Mouse (Mus musculus) testis, adult 2 months (tissue): ENCODE data around the gene Bcat1. TPM values are rescaled to one million over a fixed set of nuclear protein-coding genes. Genes with fewer than 3 reads are reported as not detected.

Source experiments
- H3K27ac ChIP-seq: fragments of 200-500 bp; 2 replicates; pipeline ENCODE4 v1.5.1; 2012; ENCODE audit warnings: low read depth, low read length; ENCODE audit not compliant: control insufficient read depth, insufficient read depth
- H3K27me3 ChIP-seq: fragments of 200-500 bp; 2 replicates; pipeline ENCODE4 v1.6.1; 2012; ENCODE audit warnings: mild to moderate bottlenecking, low read length, moderate library complexity; ENCODE audit not compliant: control insufficient read depth, insufficient read depth
- H3K36me3 ChIP-seq: fragments of 200-500 bp; 2 replicates; pipeline ENCODE4 v1.6.1; 2012; ENCODE audit warnings: mild to moderate bottlenecking, low read length; ENCODE audit not compliant: control insufficient read depth, insufficient read depth
- H3K4me1 ChIP-seq: fragments of 200-500 bp; 2 replicates; pipeline ENCODE4 v1.6.1; 2012; ENCODE audit warnings: low read length; ENCODE audit not compliant: control insufficient read depth, insufficient read depth
- H3K4me3 ChIP-seq: fragments of 200-500 bp; 2 replicates; pipeline ENCODE4 v1.5.1; 2012; ENCODE audit warnings: low read depth, mild to moderate bottlenecking, low read length, moderate library complexity, mixed read lengths; ENCODE audit not compliant: control insufficient read depth
- CTCF ChIP-seq: fragments of 200-500 bp; IDR thresholded peaks from 2 replicates; pipeline ENCODE4 v1.5.1; 2012; ENCODE audit warnings: low read depth, mild to moderate bottlenecking, inconsistent platforms, low read length, moderate library complexity; ENCODE audit not compliant: control insufficient read depth, insufficient read depth, insufficient replicate concordance
- POLR2A ChIP-seq: fragments of 200-500 bp; IDR thresholded peaks from 2 replicates; pipeline ENCODE4 v1.6.1; 2012; ENCODE audit warnings: low read depth, mild to moderate bottlenecking, inconsistent platforms, low read length, moderate library complexity; ENCODE audit not compliant: control insufficient read depth
- polyA plus RNA-seq: library from polyadenylated mRNA; depleted of rRNA; stranded (reverse); fragments of >200 nt; gene quantifications from 2 replicates; pipeline ENCODE4 v1.2.3, GENCODE M21; 2012

Gene Bcat1
- polyA plus RNA-seq, 1 experiment = 0.21 TPM

GRCm38 (mm10) chr6:145048131-145048997 lies 27.6 kb downstream of the Bcat1 start:
- TF ChIP-seq CTCF = no peak
- no peak for TF ChIP-seq POLR2A
- Histone ChIP-seq H3K27ac (no peak overlapping the region), H3K4me1 (peaks cover 8% of the 10 kb centered on the region)

GRCm38 (mm10) chr6:145047445-145047857 lies 28.5 kb downstream of the Bcat1 start:
- no peaks in the 10 kb centered on the region; the same call in 1 of the 2 replicates for H3K27me3 ChIP-seq
- H3K4me1 ChIP-seq = peaks cover 8% of the 10 kb centered on the region
- no peak for TF ChIP-seq POLR2A
- no peak for TF ChIP-seq CTCF
- H3K4me3 ChIP-seq = no peak overlapping the region
- no peaks in the 10 kb centered on the region for H3K36me3 ChIP-seq
- H3K27ac ChIP-seq = no peak overlapping the region

More at GRCm38 (mm10) chr6:145048131-145048997, 27.6 kb downstream of the Bcat1 start:
- H3K27me3 ChIP-seq = no peaks in the 10 kb centered on the region; the same call in 1 of the 2 replicates
- no peaks in the 10 kb centered on the region for H3K36me3 ChIP-seq
- peak overlapping the region; percentile 2 for H3K4me3 ChIP-seq

- Histone ChIP-seq H3K27ac (no peak overlapping the region), H3K36me3 (no peaks in the 10 kb centered on the region), H3K4me3 (no peak overlapping the region), H3K27me3 (no peaks in the 10 kb centered on the region; the same call in 1 of the 2 replicates), H3K4me1 (peaks cover 8% of the 10 kb centered on the region)
- no peak for TF ChIP-seq POLR2A
Measured at GRCm38 (mm10) chr6:145046266-145046890, 29.6 kb downstream of the Bcat1 start.

- H3K27me3 ChIP-seq = no peaks in the 10 kb centered on the region; the same call in 1 of the 2 replicates
- H3K4me3 ChIP-seq = no peak overlapping the region
- peaks cover 8% of the 10 kb centered on the region for H3K4me1 ChIP-seq
- no peak overlapping the region for H3K27ac ChIP-seq
- no peaks in the 10 kb centered on the region for H3K36me3 ChIP-seq
- TF ChIP-seq CTCF = no peak
- no peak for TF ChIP-seq POLR2A
Measured at GRCm38 (mm10) chr6:145044916-145045574, 30.9 kb downstream of the Bcat1 start.

GRCm38 (mm10) chr6:145040732-145041131 lies 35.3 kb downstream of the Bcat1 start:
- no peak for TF ChIP-seq CTCF
- no peak for TF ChIP-seq POLR2A
- Histone ChIP-seq H3K4me3 (no peak overlapping the region), H3K36me3 (no peaks in the 10 kb centered on the region), H3K27me3 (no peaks in the 10 kb centered on the region), H3K27ac (no peak overlapping the region), H3K4me1 (peaks cover 4% of the 10 kb centered on the region)

GRCm38 (mm10) chr6:145037626-145038025 lies 38.4 kb downstream of the Bcat1 start:
- Histone ChIP-seq H3K4me1 (peaks cover 9% of the 10 kb centered on the region), H3K27me3 (no peaks in the 10 kb centered on the region), H3K4me3 (no peak overlapping the region), H3K36me3 (no peaks in the 10 kb centered on the region), H3K27ac (no peak overlapping the region)
- TF ChIP-seq POLR2A (no peak), CTCF (no peak)

GRCm38 (mm10) chr6:145035412-145035811 lies 40.6 kb downstream of the Bcat1 start:
- no peaks in the 10 kb centered on the region for H3K36me3 ChIP-seq

More at GRCm38 (mm10) chr6:145035412-145035811, 40.6 kb downstream of the Bcat1 start:
- Histone ChIP-seq H3K27me3 (no peaks in the 10 kb centered on the region), H3K4me3 (peak overlapping the region; percentile 10; the same call in 1 of the 2 replicates), H3K27ac (no peak overlapping the region), H3K4me1 (peaks cover 13% of the 10 kb centered on the region)
- TF ChIP-seq POLR2A (no peak), CTCF (no peak)
